Mouse (Mus musculus): ENCODE data around the gene Aup1.

The Aup1 gene

DNA sequence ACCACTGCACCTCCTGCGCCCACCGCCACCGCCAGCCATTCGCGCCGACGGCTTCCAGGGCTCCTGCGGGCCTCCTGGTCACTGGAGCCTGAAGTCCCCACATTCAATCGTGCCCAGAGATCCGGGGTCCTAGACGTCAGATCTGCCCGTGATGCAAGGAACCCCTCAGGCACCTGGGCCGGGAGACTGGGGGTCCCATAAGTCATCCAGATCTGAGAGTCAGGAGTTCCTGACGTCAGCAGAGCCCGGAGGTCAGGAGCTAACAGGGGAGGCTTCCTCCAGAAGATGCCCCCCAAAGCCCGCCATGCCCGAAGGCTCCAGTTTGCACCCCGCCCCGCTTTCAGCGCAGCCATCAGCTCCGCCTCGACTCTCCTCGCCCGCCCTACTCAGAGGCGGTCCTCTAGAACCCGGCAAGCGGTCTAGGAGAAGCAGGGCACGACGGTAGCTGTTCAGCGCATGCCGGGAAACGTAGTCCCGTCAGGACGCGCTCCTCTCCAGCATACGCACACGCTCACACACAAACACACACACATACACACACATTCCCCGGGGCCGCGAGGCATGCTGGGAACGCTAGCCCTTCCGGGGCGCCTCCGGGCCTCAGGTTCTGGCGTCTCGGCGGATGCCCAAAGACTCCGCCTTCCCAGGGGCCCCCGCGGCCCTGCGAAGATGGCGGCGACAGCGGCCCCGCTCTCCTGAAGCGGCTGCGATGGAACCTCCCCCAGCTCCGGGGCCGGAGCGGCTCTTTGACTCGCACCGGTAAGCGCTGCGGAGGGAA lies at the start of gene Aup1:
Gene Aup1, plus strand, starts transcription at position 448 of the 778 bp plus-strand sequence.
- peak; percentile 92 to 95 for DNase-seq (ENCODE audit: low spot score in 2 of 2)

DNA sequence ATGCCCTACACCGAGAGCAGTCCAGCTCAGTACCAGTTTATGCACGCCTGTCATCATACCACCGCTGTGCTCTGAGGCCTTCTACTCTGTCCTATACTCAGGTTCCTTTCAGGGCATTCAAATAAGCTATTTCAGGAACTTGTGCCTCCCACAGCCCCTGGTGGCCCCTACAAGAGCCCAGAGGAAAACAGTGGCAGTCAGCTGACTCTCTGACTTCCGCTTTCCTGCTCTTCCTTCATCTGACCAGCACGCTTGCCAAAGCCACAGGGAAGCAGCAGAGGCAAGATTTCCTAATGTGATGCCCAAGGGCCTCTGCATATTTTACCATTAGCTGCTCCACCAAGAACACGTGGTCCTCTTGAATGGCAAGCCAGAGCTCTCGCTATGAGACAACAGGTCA lies 49.4 kb upstream of the Aup1 start:
- no peak for DNase-seq (ENCODE audit: low spot score in 2 of 2)

DNA sequence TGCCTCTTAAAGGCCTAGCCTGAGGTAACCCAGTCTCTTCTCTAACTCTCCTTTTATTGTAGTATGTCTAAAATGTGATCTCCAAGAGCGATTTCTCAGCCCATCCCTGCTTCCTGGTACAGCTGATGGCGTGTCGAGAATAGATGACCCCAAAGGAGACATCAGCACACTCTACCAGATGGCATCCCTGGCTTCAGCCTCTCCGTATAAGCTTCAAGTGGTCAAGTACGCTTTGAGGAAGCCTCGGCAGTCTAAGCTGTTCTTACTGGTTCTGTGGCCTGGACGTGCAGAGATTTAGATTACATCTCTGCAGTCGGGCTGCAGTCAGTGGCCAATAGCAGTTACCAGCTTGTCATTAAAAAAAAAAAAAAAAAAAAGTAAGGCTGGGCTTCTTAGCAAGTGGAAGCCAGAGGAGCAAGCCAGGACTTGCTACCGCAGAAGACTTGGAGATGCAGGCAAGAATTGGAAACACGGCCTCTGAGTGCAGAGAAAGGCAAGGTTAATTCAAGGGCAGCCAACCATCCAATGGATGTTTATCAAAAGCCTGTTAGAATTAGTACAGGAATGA lies 48.8 kb upstream of the Aup1 start:
- no peak for DNase-seq (ENCODE audit: low spot score in 2 of 2)

DNA sequence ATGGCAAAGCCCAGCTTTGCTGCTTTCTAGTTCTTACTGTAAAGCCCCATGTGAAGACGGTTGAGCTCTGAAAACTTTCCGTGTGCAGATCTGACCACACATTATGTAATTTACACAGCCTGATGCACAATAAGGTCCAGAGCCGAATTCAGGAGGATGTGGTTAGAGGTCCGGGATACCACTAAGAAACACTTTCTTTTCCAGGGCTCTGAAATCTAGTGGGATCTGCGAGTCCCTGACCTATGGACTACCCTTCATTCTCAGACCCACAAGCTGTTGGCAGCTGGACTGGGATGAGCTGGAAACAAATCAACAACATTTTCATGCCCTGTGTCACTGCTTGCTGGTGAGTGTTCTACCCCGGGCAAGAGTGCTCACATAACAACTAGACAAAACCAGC lies 48.2 kb upstream of the Aup1 start:
- DNase-seq (ENCODE audit: low spot score in 2 of 2): no peak

DNA sequence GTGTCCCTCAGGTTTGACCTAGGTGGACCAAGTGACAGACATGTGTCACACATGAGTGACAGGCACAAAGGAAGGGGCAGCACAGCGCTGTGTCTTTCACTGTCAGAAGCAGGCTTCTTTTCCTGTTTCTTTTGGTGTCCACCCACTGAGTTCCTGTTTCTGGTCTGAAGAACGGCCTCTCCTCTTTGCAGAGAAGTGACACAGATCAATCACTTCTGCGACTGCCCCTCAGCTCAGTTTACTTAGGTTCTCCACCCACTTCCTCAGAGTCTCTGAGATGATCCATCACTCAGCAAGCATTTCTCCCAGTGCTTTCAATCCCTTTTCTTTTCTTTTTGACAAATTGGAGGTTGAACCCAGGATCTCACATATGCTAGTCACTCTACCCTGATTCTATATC lies 45.7 kb upstream of the Aup1 start:
- DNase-seq (ENCODE audit: low spot score in 2 of 2): no peak

DNA sequence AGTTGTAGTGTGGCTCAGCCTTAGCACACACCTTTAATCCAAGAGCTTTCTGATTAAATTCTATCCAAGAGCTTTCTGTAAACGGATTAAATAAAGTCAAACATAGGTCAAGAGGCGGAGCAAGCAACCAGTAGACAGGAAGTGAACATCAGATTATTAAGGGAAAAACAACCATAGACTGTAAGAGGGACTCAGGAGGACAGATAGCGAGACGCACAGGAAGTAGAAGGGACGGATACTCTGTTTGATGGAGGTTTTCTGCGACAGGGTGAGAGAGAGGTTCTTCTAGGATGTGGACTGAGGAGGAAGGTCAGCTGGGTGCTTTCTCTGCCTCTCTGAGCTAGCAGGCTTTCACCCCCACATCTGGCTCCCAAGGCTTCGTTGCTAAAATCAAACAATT lies 44.3 kb upstream of the Aup1 start:
- DNase-seq (ENCODE audit: low spot score in 2 of 2): no peak

DNA sequence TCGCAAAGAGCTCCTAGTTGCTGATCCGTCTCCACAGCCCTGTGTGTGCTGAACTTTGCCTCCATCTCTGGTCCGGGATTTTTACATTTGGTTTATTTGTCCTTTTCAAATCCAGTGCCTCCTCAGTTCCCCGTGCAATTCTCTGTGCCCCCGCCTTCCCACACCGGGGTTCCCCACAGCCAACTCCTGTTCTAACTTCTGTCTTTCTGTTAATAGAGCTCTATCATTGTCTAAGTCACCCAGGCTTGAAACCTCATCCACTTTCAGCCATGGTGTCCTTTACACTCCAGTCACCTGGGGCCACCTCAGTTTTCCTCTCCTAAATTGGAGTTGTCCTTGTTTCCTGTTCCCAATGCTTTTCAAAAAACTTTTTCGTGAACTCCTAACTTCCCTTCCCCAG lies 43.1 kb upstream of the Aup1 start:
- DNase-seq (ENCODE audit: low spot score in 2 of 2): no peak

DNA sequence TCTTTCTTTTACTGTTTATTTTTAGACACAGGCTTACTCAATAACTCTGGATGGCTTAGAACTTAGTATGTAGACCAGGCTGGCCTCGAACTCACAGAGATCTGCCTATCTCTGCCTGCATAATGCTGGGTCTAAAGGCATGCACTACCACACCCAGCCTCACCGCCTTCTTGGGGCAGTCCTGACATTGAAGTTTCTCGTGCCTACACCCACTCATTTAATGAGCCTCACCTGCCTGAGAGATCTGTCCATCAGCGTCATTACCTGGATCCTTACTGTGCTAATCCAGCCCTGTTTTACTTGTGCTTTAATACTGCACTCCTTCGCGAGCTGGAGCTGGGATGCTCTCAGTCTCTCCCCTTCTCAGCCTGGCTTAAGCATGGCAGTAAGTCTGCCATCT lies 42.6 kb upstream of the Aup1 start:
- DNase-seq (ENCODE audit: low spot score in 2 of 2): no peak

DNA sequence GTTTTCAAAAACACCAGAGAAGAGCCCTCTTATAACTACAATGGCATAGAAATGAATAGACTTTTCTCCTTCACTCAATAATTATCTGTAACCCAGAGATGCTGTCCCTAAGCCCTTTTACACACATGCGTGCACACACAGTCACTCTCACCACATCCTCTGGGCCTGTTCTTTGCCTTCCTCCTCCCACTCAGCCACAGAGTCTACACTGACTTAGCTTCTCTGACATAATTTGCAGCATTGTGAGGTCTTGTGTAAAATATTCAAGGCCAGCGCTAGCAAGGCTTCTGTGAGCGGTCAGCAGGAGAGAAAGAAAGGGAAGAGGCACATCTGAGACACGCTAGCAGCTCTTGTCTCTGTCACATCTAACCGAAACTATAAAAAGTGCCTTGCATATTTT lies 40.9 kb upstream of the Aup1 start:
- no peak for DNase-seq (ENCODE audit: low spot score in 2 of 2)

DNA sequence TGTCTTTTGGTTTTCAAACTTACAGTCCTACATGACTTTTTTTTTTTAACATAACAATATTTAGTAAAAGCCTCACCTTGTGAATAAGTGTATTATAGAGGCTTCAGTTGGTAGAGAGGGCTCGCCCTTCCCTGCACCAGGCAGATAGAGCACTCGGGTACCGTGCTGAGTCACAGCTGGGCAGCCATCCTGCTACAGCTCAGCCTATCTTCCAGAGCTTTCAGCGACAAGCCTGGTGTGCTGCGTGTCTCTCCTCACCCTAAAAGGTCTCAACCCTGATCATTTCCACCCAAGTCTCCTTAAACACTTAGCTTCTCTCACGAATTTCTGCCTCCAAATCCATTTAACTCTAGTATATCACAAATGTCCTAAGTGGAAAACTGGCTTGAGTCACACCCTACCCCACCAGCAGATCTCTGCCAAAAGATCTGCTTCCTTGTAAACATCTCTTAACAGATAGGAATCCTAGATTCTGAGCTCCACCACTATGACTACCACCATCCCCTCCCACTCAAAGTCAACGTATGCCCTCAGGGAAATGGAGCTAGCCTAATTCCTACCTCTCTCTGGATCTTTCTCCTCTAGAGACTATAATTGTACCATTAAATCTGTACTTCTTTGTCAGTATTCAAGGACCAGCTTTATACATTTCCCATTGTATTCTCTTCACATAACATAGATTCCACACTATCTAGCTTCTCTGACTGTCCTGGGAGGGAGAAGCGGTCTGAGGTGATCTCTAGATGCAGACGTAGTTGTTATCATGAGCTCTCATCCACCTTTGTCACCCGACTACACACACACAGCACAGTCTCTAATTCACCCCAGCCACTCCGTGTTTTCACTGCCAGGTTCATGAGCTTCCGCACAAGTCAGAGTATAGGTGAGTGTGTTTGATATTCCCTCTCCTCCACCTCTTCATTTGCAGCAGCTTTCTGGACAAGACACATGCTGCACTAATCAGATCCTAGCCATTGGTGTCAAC lies 39.5 kb upstream of the Aup1 start:
- peak; percentile 58 to 64 for DNase-seq (ENCODE audit: low spot score in 2 of 2)

DNA sequence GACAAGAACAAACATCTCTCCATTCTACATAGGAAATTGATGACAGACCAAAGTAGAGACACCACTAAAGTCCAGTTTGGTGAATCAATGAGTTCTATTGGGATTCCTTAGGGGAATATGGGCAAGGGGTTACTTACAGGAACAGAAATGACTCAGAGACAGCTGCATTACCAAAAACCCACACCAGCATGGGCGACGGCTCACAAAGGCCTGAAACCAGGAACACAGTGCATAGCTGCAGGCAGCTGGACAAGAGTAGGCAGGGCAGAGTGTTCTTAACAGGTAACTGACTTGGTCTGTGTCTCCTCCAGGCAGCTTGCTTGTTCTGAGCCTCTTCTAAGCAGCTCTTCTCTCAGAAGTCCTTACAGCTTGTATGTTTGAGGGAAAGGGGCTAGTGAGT lies 38.6 kb upstream of the Aup1 start:
- no peak for DNase-seq (ENCODE audit: low spot score in 2 of 2)

DNA sequence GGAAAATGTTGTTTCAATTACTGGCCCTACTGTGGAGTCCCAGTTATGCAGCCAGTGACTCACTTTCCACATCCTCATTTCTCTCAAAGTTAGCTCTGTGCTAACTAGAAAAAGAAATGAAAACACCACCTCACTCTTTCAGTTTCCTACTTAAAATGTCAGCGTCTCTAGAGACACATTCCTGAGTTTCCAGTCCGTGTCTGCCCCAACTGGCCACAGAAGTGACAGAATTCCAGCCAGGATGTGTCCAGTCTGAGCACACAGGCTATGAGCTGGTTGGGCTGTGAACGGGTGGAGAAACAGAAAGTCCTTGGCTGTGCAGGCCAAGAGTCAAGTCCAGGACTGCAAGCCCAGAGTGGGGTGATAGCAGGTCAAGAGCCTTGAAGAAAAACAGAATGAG lies 37.1 kb upstream of the Aup1 start:
- DNase-seq (ENCODE audit: low spot score in 2 of 2): no peak

DNA sequence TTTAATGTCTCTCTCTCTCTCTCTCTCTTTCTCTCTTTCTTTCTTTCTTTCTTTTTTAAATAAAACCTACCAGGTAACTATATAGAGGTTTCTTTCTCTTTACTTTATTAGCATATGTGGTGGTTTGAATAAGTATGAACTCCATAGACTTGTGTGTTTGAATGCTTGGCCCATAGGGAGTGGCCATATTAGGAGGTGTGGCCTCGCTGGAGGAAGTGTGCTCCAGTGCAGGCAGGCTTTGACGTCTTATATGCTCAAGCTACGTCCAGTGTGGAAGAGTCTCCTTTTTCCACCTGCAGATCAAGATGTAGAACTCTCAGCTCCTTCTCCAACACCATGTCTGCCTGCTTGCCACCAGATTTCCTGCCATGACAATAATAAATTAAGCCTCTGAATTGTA lies 35.3 kb upstream of the Aup1 start:
- no peak for DNase-seq (ENCODE audit: low spot score in 2 of 2)

DNA sequence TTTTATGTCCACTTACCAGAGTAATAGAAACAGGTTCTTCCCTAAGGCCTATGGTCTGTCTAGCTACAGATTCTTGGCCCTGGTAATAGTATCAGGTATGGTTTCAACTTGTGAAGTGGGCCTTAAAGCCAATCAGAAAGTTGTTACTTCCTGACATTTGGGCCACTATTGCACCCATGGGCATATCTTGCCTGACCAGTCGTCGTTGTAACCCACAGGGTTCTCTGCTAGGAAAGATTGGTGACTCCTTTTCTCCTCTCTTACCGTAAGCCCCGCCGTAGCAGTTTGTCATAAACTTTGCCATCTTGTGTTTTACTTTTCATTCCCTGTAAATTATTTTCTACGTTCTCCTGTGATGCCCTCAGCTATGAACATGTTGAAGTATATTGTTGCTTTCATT lies 34.2 kb upstream of the Aup1 start:
- DNase-seq (ENCODE audit: low spot score in 2 of 2): no peak

DNA sequence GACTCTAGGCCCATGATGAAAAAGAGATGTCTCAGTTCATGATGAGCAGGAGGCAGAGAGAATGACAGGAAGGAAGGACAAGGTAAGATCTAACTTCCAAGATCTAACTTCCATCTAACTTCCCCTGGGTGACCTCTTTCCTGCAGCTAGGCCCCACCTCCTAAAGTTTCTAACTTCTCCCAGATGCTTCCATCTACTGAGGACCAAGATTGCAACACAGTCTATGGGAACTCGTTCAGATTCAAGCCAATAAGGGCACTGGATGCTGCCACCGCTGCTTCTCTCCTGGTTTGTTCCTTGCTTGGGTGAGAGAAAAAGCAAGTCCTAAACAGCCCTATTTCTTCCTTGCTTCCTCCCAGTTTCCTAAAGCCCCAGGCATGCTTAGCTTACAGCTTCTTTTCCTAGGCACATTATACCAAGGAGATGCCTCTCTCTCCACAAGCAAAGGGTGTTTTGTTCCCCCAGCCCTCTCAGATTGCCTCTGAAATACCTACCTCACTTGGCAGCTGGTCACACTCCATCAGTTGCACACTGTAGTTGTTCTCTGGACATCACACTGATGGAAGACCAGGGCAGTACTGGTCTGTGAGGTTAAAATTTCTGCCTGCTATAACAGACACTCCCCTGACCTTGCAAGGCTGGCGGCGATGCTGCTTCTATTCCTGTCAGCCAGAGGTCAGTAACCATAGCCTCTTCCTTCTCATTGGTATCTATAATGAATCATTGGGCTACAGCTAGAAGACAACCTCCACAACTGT lies 33.3 kb upstream of the Aup1 start:
- no peak for DNase-seq (ENCODE audit: low spot score in 2 of 2)

DNA sequence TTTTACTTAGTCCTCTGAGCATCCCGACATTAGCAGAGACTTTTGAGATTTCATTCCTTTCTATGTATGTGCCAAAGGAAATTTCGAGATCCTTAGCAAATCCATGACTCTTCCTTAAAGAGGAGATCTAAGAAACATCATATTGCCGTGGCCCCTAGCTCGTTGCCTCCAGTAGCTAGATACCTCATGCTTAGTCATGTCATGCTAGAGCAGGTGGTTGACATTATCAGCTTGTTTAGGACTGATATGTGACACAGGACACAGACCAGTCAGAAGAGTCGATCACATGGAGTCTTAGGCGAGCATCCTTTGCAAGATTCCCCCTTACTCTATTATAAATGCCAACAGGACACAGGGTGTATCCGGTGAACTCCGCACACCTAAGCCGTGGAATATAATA lies 31.3 kb upstream of the Aup1 start:
- no peak for DNase-seq (ENCODE audit: low spot score in 2 of 2)

DNA sequence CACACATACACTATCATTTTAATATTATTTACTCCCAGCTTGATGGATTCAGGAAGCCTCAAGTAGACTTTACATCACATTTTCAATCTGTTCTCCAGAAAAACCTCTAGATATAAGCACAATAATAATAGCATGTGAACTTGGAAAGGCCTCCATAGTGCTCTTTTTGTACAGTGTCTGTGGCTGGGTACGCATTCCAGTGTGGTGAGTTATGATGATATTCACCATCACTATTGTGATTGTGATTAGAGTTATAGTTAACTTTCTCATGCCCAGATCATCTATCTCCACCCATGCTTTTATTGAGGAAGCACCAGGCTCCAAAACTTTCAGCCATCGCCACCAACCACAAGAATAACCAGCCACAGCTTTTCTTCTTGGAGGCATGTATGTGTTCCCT lies 30.5 kb upstream of the Aup1 start:
- no peak for DNase-seq (ENCODE audit: low spot score in 2 of 2)

DNA sequence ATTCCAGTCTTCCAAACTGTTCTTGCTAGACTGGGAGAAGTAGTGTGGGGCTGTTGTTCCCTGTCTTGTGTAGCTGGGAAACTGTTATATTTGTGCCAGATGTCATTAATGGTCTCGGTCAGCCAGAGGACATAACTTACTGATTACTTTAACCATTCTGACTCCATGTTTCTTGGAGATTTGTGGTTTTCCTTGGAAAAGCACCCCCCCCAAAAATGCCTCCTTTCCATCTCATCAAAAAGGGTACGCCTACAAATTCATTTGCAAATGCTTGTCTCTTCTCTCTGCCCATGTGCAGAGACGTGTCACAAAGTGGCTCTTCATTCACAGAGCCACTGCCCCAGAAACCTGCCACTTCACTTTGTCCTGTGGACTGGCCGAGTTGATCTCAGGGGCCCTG lies 29.9 kb upstream of the Aup1 start:
- DNase-seq (ENCODE audit: low spot score in 2 of 2): no peak

DNA sequence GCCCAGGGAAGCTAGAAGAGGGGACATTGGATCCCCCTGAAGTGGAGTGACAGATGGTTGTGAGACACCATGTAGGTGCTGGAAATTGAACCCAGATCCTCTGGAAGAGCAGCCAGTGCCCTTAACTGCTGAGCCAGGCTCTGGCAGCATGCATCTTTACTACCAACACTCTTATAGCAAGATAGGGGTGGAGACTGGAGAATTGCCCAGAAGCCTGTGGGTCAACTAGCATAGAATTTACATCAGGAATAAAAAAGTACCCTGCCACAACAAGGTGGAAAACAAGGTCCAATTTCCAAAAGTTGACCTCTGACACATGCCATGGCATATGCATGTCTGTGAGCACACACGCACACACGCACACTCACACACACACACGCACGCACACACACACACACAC lies 29.1 kb upstream of the Aup1 start:
- DNase-seq (ENCODE audit: low spot score in 2 of 2): no peak

DNA sequence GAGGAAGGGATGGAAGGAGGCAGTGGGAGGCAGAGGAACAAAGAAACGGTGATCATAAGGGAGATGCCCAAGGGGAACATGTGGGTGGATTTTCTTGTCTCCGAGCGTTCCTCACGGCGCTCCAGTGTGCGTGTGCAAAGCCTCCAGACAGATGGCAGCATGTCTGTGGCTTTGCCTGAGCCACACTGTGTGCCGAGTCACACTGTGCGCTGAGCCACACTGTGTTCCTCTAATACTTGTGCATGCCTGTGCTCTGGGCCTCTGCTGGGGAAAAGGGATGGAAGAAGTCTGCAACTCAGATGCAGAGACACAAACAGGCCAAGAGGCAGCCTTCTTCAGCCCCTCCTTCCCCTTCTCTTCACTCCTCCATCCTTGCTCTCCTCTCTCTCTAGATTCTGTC lies 27.0 kb upstream of the Aup1 start:
- DNase-seq (ENCODE audit: low spot score in 2 of 2): no peak

DNA sequence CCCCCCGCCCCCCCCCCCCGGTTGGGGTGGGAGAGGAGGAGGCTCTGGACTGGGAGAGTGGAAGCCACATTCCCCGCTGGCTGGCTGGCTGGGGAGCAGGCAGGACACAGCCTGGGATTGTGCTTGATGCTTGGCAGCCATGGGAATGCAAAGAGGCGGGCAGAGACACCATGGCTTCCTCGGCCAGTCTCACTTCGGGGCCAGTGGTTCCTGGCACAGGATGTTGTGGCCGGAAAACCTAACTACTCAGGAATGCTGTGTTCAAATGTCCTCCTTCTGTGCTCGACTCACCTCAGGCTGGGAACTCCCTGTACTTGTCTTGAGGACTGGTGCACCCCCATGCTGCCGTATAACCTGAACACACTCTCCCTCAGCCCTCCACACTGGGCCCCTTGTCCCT lies 26.6 kb upstream of the Aup1 start:
- DNase-seq (ENCODE audit: low spot score in 2 of 2): no peak

DNA sequence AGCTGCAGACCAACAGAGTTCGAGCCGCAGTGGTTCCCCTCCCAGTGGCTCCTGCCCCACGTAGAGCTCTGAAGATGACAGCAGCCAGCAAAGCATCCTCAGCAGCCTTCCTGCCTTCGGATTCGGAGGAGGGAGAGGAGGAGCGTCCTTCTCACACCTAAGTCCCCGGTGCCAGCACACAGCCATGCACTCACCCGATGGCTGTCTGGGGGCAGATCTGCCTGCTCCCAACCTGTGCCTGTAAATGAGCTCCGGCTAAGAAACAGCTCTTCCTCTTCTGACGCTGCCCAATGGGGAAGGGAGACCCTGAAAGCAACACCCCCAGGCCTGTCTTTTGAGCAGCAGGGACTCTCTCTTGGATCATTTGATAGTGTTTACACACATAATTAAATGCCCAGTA lies 24.5 kb upstream of the Aup1 start:
- DNase-seq (ENCODE audit: low spot score in 2 of 2): no peak

All from spleen, postnatal 14 days (tissue).